Mouse (Mus musculus): ENCODE results near the gene Tnk1. TPM values are rescaled to one million over a fixed set of nuclear protein-coding genes. Genes with fewer than 3 reads are reported as not detected.

Tnk1 gene
- polyA plus RNA-seq, 1 experiment from 2014 or later, result 7.6 TPM

- Histone ChIP-seq H3K27me3 (replicated peaks; ENCODE audit: insufficient read depth, low read length) (0 out of 2 replicates have a peak, but pooled peaks cover 6% of the 10 kb centered on the region), H3K9ac (replicated peaks; ENCODE audit: low read depth) (0 out of 2 replicates have a peak within 1 kb of the TSS, but pooled peaks have one; percentile 16), H3K4me3 (ENCODE audit: low read depth, low read length) (peak within 1 kb of the TSS; percentile 21), H3K4me2 (replicated peaks; ENCODE audit: low read depth, low read length) (peak within 1 kb of the TSS; percentile 86), H3K9me3 (ENCODE audit: low read length) (no peaks in the 10 kb centered on the region), H3K27ac (ENCODE audit: low read length) (no peak within 1 kb of the TSS), H3K36me3 (ENCODE audit: insufficient read depth, low read length) (no peaks in the 10 kb centered on the region), H3K4me1 (ENCODE audit: insufficient read depth, low read depth, low read length) (peaks cover 33% of the 10 kb centered on the region; the same call in 1 of the 2 replicates)
- ATAC-seq (peak; percentile 62), DNase-seq (ENCODE audit: low spot score) (peak; percentile 88)
- TF ChIP-seq CTCF (IDR thresholded peaks at IDR 0.05), result no peak
- no peak for TF ChIP-seq EP300 (IDR thresholded peaks at IDR 0.05)
- WGBS, result 12% methylated on average over 29 of the region's 29 CpGs
Measured at GRCm38 (mm10) chr11:69804972-69805909, 53.3 kb downstream of the Tnk1 start, which contains the start of gene Tmem102. Tmem102 (minus strand) TSS chr11:69805624.

GRCm38 (mm10) chr11:69804652-69804940 lies 53.9 kb downstream of the Tnk1 start:
- H3K27ac ChIP-seq (ENCODE audit: low read length), result no peak overlapping the region
- 18% methylated on average over 12 of the region's 12 CpGs for WGBS
- no peak for TF ChIP-seq CTCF (IDR thresholded peaks at IDR 0.05)
- no peak for TF ChIP-seq EP300 (IDR thresholded peaks at IDR 0.05)
- 0 out of 2 replicates have a peak overlapping the region, but pooled peaks have one; percentile 16 for H3K9ac ChIP-seq (replicated peaks; ENCODE audit: low read depth)
- H3K36me3 ChIP-seq (ENCODE audit: insufficient read depth, low read length), result no peaks in the 10 kb centered on the region
- H3K4me3 ChIP-seq (ENCODE audit: low read depth, low read length), result no peak overlapping the region
- H3K4me1 ChIP-seq (ENCODE audit: insufficient read depth, low read depth, low read length), result peaks cover 35% of the 10 kb centered on the region; the same call in 1 of the 2 replicates
- DNase-seq (ENCODE audit: low spot score) (peak; percentile 50), ATAC-seq (no peak)
- H3K4me2 ChIP-seq (replicated peaks; ENCODE audit: low read depth, low read length), result peak overlapping the region; percentile 86
- 0 out of 2 replicates have a peak, but pooled peaks cover 6% of the 10 kb centered on the region for H3K27me3 ChIP-seq (replicated peaks; ENCODE audit: insufficient read depth, low read length)
- no peaks in the 10 kb centered on the region for H3K9me3 ChIP-seq (ENCODE audit: low read length)

GRCm38 (mm10) chr11:69803786-69804651 lies 54.5 kb downstream of the Tnk1 start:
- H3K4me3 ChIP-seq (ENCODE audit: low read depth, low read length), result peak overlapping the region; percentile 53
- ATAC-seq (peak; percentile 76), DNase-seq (ENCODE audit: low spot score) (peak; percentile 85)
- 2% methylated on average over 60 of the region's 60 CpGs for WGBS
- no peak overlapping the region for H3K27ac ChIP-seq (ENCODE audit: low read length)
- peaks cover 35% of the 10 kb centered on the region; the same call in 1 of the 2 replicates for H3K4me1 ChIP-seq (ENCODE audit: insufficient read depth, low read depth, low read length)
- peak overlapping the region; percentile 86 for H3K4me2 ChIP-seq (replicated peaks; ENCODE audit: low read depth, low read length)
- TF ChIP-seq CTCF (IDR thresholded peaks at IDR 0.05) (peak; percentile 87), EP300 (IDR thresholded peaks at IDR 0.05) (no peak)
- H3K27me3 ChIP-seq (replicated peaks; ENCODE audit: insufficient read depth, low read length), result 0 out of 2 replicates have a peak, but pooled peaks cover 6% of the 10 kb centered on the region
- H3K9ac ChIP-seq (replicated peaks; ENCODE audit: low read depth), result 0 out of 2 replicates have a peak overlapping the region, but pooled peaks have one; percentile 12
- H3K36me3 ChIP-seq (ENCODE audit: insufficient read depth, low read length), result no peaks in the 10 kb centered on the region
- no peaks in the 10 kb centered on the region for H3K9me3 ChIP-seq (ENCODE audit: low read length)

GRCm38 (mm10) chr11:69803328-69803727 lies 55.2 kb downstream of the Tnk1 start:
- no peaks in the 10 kb centered on the region for H3K9me3 ChIP-seq (ENCODE audit: low read length)
- H3K4me1 ChIP-seq (ENCODE audit: insufficient read depth, low read depth, low read length), result peaks cover 35% of the 10 kb centered on the region; the same call in 1 of the 2 replicates
- peak overlapping the region; percentile 86 for H3K4me2 ChIP-seq (replicated peaks; ENCODE audit: low read depth, low read length)
- no peaks in the 10 kb centered on the region for H3K36me3 ChIP-seq (ENCODE audit: insufficient read depth, low read length)
- WGBS, result 3% methylated on average over 12 of the region's 12 CpGs
- ATAC-seq (peak; percentile 6), DNase-seq (ENCODE audit: low spot score) (no peak)
- 0 out of 2 replicates have a peak, but pooled peaks cover 6% of the 10 kb centered on the region for H3K27me3 ChIP-seq (replicated peaks; ENCODE audit: insufficient read depth, low read length)
- TF ChIP-seq EP300 (IDR thresholded peaks at IDR 0.05) (no peak), CTCF (IDR thresholded peaks at IDR 0.05) (no peak)
- H3K4me3 ChIP-seq (ENCODE audit: low read depth, low read length), result peak overlapping the region; percentile 53
- H3K27ac ChIP-seq (ENCODE audit: low read length), result no peak overlapping the region
- 0 out of 2 replicates have a peak overlapping the region, but pooled peaks have one; percentile 12 for H3K9ac ChIP-seq (replicated peaks; ENCODE audit: low read depth)

- Histone ChIP-seq H3K27ac (ENCODE audit: low read length) (no peak overlapping the region), H3K4me1 (ENCODE audit: insufficient read depth, low read depth, low read length) (peaks cover 35% of the 10 kb centered on the region; the same call in 1 of the 2 replicates), H3K4me3 (ENCODE audit: low read depth, low read length) (peak overlapping the region; percentile 53), H3K9me3 (ENCODE audit: low read length) (no peaks in the 10 kb centered on the region), H3K9ac (replicated peaks; ENCODE audit: low read depth) (peak overlapping the region; percentile 21), H3K36me3 (ENCODE audit: insufficient read depth, low read length) (no peaks in the 10 kb centered on the region), H3K27me3 (replicated peaks; ENCODE audit: insufficient read depth, low read length) (0 out of 2 replicates have a peak, but pooled peaks cover 6% of the 10 kb centered on the region), H3K4me2 (replicated peaks; ENCODE audit: low read depth, low read length) (peak overlapping the region; percentile 86)
- 3% methylated on average over 29 of the region's 33 CpGs for WGBS
- peak; percentile 64 for ATAC-seq
- no peak for TF ChIP-seq EP300 (IDR thresholded peaks at IDR 0.05)
- no peak for TF ChIP-seq CTCF (IDR thresholded peaks at IDR 0.05)
- DNase-seq (ENCODE audit: low spot score), result peak; percentile 89
Measured at GRCm38 (mm10) chr11:69802648-69803105, 55.9 kb downstream of the Tnk1 start.

All from lung, postnatal 0 days (tissue).